Mouse (Mus musculus) thymus, adult 18-20 months (tissue): ENCODE data around the gene Zfp36l1.

Experiments
- DNase-seq, 2 experiments: peaks; one replicate each; pipeline ENCODE4 v3.0.0; 2022; ENCODE audit warnings: mixed read lengths in 2 of 2

Zfp36l1 gene

GRCm38 (mm10) chr12:80064306-80064705, 48.5 kb downstream of the Zfp36l1 start:
- DNase-seq, result no peak

GRCm38 (mm10) chr12:80063402-80064150, 49.2 kb downstream of the Zfp36l1 start:
- DNase-seq, result no peak

GRCm38 (mm10) chr12:80062410-80063401, 50.1 kb downstream of the Zfp36l1 start:
- no peak for DNase-seq

GRCm38 (mm10) chr12:80061810-80062209, 51.0 kb downstream of the Zfp36l1 start:
- no peak for DNase-seq

GRCm38 (mm10) chr12:80060809-80061208, 52.0 kb downstream of the Zfp36l1 start:
- peak in 1 of 2 experiments; percentile 26 for DNase-seq

GRCm38 (mm10) chr12:80060338-80060737, 52.5 kb downstream of the Zfp36l1 start:
- DNase-seq, result no peak

- DNase-seq, result no peak
Observed at GRCm38 (mm10) chr12:80059773-80060328, 53.0 kb downstream of the Zfp36l1 start.
